Mouse (Mus musculus) urinary bladder, postnatal 14 days (tissue): ENCODE results near the gene Gmnn.
A peak's percentile ranks its signal among the peaks of the same experiment; 100 is the strongest.

ENCODE experiments used
- DNase-seq: peaks from one replicate; pipeline ENCODE4 v3.0.0; 2021; ENCODE audit warnings: low spot score

The Gmnn gene

DNA sequence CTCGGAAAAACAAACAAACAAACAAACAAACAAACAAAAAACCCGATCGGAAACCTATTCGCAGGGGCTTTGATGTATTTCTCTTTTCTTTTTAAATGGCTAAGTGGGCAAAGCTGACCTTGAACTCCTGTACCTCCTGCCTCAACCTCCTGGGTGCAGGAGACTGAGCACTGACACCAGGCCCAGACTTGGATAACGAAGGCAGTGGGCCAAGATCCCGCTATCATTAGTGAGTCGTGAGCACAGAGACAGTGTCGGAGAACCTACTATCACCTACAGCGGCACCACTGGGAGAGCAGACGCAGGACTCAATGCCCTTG, 680 bp downstream of the Gmnn start:
- DNase-seq, result no peak

DNA sequence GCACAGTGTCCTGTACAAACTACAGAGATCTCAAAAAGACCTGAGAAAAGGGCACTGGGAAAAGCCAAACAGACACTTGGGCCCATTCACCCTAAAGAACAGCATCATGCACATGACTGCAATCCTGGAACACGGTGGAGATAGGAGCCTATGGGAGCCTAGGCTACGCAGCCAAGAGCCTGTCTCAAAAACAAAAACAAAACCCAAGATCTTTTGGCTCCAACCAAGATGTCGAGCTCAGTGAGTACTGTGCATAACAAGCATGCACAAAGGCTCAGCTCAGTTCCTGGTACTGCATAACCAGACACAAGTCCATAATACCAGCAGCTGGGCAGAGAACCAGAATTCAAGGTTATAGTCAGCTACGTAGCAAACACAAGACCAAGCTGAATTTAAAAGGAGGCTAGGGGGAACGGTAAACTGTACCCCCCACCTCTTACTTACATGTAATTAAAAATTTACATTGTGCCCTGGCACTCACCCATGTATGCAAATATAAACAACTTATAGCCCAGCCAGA, 1.3 kb downstream of the Gmnn start:
- no peak for DNase-seq

DNA sequence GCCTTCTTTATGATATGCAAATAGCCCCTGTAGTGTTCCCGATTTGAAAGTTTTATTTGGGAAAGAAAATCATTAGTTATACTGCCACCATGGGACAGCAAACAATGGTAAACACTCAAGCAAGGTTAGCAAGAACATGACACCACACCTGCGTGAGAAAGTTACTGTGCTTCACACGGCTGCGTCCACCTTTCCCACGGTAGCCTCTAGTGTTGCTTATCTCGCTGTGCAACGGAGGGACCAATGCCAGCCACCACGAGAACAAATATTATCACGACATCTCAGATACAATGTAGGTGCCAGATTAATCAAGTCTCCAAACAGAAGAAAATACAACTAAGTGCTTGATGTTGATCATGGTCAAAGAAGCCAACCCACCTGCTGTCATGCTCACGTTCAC, 2.3 kb downstream of the Gmnn start:
- DNase-seq, result no peak

DNA sequence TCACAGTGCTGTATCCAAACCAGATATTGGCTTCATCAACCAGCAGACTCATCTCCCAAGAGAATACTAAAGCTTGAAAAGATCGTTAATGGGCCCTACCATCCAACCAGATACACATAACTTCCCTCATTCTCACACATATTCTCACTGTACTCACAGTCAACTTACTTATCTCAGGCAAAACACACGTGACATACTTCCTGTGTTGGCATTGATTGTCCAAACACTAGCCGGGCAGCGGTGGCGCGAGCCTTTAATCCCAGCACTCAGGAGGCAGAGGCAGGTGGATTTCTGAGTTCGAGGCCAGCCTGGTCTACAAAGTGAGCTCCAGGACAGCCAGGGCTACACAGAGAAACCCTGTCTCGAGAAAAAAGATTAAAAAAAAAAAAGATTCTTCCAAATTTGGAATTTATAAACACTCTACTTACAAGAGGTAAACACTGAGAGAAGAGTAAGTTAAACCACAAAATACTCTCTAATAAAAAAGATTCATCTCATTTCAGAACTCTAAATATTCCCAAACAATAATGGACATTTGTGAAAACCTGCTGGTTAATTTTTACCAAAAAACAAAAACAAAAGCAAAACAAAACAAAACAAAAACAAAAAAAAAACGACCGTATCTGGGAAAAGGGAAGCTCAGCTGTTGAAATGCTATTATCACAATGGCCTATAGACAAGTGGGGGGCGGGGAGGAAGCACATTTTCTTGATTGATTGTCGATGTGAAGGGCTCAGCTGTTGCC, 3.7 kb downstream of the Gmnn start:
- DNase-seq, result no peak

DNA sequence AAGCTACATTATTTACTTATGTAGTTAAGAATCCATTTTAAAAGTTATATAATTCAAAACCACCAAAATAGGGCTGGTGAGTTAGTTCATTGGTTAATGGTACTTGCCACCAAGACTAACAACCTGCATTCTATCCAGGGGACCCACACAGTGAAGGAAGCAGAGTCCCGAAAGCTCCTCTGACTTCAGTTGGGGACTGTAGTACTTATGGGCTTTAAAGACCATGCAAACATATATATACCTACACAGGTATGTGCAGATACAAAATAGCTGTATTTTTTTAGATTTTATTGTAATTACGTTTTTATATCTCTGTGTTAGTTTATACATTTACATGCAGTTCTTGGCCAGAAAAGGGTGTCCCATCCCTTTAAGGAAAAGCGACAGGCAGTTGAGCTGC, 5.0 kb downstream of the Gmnn start:
- DNase-seq, result no peak

DNA sequence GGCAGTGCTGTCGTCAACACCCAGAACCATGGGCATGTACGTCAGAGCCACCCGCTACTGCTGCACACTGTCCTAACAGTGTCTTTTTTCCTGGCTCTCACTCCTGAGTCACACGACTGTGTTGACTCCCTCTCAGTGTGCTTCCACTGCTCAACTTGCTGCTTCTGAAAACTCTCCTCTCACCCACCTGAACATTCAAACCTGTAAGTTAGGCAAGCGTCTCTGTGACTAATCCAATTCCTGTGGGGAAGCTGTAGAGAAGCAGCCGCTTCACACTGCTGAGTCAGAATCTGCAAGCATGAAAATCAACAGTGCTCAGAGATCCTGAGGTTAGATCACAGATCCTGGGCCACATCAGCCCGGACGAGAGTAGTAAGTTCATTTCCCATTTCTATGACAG, 10.3 kb downstream of the Gmnn start:
- peak; percentile 12 for DNase-seq

DNA sequence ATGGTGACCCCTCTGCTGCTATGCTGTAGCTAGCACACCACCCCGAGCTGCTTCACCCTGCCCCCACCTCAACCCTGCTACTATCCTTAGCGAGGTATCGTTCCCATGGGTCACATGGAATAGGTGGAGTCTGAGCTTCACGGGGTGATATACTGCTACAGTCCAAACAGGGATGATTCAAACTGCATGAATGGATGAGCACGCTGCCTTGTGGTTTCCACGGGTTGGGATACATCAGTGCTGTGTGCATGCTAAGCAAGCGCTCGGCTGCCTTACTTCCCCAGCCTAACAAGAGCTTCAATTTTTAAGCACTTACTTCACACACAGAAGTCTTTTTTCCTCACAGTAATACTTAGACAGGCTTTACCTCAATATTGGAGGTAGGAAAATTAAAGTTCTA, 10.9 kb downstream of the Gmnn start:
- DNase-seq, result no peak

DNA sequence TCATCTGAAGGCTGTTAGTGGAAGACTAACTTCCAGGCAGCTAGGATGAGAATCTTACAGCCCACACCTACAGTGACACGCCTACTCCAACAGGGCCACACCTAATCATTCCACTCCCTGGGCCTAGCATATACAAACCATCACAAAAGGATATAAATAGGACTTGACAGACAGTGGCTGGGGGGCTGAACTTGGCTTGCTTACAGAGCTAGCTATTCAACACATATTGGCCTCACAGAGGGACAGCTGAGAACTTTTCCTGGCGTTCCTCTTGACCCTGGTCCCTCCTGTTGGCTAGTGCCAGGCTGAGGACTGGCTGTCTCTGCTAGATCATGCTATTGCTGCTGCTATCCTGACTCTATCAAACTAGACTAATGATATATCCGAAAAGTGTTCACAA, 13.9 kb downstream of the Gmnn start:
- no peak for DNase-seq

DNA sequence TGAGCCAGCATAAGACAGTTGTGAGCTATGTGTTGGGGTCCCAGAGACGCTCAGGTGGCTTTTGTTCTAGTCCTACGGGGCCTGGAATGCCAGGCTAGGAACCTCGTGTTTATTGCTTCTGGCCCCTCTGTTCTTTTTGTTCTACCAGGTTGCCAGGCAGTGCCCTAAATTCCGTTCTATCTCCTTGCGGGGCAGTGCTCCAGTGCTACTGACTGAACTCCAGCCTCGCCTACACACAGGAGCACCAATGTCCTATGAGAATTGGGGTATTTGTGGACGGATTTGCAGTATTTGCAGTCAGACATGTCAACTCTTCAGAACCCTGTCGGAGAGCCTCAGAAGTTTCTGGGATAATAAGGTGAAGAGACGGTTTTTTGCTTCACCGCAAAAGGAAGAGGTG, 20.7 kb downstream of the Gmnn start, which contains the start of gene Armh2:
Gene Armh2, plus strand, starts transcription at position 205 of the 400 bp plus-strand sequence.
- no peak for DNase-seq

DNA sequence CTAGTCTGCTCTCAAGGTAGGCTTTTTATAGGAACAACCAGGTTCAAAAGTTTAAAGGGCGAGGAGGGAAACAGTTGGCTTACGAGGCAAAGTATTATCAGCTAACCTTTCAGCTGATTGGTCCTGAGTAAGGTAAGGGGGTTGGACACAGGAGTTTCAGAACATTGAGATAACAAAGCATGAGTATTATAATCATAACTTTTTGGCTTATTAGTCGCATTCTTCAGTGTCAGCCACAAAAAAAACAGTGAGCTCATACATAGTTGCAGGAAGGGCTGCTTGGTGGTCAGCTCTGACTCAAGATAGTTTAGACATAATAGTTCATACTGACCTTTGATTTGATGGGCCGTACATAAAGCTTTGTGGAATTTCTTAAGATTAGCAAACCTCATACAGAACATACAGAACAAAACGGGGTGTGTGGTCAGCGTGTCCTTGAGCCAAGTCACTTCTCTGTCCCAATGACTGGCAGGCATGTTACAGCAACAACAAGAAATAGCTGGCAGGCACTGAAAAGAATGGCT, 26.1 kb downstream of the Gmnn start:
- DNase-seq, result no peak

DNA sequence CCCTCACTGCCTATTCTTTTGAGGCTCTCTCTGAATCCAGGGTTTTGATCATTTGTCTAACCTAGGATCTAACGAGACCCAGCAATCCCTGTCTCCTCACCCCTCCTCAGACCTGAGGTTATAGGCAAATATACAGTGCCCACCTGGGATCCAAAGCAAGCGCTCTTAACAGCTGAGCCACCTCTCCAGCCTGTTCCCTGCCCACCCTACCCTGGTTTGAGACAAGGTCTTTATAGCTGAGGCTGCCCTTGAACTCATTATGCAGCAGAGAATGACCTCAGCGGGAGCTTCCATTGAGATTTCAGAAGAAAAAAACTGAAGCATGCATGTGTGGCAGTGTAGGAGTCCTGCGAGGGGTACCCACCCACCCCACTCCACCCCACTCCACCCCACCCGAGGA, 27.2 kb downstream of the Gmnn start:
- DNase-seq, result no peak

DNA sequence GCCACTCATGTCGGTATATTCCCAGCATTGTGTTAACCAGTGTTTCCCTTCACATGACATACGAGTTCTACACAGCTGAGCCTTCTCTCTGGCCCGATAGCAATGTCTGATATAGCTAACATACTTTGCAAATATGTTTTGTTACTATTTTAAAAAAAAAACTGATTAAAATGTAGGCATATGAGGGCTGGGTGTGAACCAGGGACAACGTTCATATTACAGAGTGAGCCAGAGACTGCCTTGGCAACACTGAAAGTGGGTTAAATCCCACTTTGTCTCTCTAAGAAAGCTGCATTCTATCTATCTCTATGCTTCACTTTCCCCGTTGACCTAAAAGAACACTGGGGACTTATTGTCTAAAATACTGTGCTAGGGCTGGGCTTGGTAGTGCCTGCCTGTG, 32.6 kb downstream of the Gmnn start:
- no peak for DNase-seq

DNA sequence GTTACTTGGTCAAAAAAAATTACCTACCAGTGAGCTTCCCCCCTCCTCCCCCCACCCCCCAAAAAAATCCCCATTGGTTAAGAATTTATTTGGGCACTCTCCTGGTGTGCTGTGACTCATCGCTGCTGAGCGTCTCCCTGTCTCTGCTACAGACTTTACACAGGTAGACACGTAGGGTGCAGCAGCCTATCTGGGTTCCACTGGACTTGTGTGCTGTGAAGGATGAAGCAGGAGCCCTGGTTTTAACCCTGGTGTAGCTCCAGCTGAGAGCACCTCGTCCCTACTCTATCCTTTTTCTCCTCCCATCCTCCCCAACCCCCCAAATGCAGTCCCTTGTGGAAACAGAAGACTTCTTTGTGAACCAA, 37.3 kb downstream of the Gmnn start:
- no peak for DNase-seq

DNA sequence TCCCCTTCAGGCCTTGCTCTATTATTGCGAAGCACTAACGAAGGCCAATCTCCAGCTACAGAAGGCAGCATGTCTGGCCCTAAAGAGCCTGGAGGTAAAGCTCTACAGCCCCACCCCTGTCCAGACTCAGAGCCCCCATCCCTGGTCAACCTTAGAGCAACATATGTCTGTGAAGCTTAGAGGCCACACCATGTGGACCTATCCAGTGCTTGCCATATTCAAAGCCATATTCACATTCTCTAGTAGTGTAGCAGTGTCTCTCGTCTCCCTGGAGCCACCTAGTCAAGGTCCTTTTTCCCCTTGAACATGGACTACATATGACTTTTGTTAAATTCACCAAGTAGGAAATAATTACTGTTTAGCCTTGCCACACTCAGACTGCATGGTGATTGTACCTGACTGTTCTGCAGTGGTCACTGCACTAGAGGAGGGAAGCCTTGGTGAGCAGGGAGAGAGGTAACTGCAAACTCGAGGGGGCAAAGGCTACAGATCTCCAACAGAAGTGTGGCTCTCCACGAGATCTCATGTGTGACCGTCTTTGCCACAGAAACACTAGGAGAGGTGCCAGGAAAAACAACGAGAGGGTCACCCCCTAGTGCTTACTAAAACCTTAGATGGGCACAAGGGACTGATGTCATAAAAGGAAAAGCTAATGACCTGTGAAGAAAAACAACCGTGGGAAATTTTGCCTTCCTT, 37.9 kb downstream of the Gmnn start:
- DNase-seq, result no peak

DNA sequence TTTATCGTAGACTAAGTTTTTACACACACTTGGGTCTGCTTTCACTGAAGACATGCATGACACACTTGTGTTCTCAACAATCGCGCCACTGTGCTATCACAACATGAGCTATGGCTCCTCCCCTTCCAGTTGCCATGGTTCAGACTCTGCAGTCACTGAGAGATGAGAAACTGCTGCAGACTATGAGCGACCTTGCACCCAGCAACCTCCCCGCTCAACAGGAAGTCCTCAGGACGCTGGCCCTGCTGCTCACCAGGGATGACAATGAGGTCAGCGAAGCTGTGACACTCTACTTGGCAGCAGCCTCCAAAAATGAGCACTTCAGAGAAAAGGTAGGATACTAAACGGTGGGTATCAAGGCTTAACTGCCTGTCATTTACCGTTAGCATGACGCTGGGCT, 40.2 kb downstream of the Gmnn start:
- no peak for DNase-seq

DNA sequence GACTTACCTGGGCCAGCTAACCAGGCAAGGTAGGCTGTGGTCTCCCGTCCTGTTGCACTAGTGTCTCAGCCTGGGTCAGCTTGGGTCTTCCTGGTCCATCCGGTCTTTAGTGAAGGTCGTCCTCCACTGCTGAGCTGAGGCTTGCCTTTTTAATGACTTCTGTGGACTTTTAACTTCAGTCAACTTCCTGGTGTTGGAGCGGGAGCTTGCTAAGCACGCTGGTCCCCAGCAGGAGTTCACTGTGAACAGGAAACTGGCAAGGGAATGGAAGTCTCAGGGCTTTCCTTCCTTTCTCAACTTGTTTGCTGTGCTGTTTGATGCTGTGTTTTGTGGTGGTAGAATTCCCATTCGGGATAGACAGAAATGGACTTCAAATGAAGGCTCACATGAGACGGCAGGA, 44.0 kb downstream of the Gmnn start:
- no peak for DNase-seq

DNA sequence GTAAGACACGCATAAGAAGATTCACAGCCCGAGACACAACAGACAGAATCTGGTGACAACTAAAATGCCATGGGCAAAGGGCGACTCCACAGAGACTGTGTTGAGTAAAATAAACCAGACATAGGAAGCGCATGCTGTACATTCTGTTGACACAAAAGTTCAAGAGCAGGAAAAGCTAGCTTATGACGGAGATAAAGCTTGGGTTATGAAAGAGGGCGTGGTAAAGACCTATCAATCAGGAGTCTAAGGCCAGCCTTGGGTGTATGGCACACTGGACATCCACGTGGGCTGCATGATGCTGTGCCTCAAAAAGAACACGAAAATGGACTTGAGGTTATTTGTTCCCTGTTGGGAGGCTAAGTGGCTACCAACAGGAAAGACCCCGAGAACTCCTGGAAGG, 45.3 kb downstream of the Gmnn start:
- DNase-seq, result no peak

DNA sequence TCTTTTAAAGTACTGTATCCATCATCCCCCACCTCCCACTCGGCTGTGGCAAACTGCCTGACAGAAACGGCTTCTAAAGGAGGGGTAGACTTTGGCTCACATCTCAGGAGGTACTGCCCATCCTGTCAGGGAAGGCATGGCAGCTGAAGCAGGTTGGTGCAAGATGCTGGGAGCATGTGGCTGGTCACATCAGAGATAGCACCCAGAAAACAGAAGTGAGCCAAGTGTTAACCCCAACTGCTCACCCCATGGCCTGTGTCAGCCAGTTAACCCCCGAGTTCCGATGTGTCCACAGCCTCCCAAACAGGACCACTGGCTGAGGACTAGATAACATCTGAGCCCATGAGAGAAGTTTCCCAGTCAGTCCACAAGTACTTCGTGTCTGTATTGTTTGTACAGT, 46.1 kb downstream of the Gmnn start:
- DNase-seq, result no peak

DNA sequence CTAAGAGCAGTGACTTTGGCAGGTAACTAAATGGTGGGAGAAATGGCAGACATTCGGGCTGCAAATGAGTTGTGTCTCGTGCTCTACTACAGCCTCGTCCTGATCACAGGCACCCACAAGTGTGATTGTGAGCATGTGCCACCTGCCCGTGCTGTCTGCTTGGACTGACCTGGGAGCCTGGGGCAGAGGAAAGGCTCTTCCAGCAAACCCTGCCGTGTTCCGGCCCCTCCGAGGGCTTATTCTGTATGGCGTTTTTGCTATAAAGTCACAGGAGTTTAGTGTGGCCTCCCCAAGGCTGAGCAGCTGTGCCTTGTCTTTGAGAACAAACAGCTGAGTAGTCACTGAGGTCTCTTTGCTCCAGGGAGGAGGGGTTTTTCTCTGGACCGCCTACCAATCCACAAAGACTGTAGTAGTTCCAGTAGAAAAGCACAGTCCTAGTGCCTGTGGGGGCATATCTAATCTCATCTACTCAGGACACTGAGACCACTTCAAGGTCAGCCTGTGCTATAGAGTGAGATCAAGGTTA, 47.3 kb downstream of the Gmnn start:
- DNase-seq, result no peak

DNA sequence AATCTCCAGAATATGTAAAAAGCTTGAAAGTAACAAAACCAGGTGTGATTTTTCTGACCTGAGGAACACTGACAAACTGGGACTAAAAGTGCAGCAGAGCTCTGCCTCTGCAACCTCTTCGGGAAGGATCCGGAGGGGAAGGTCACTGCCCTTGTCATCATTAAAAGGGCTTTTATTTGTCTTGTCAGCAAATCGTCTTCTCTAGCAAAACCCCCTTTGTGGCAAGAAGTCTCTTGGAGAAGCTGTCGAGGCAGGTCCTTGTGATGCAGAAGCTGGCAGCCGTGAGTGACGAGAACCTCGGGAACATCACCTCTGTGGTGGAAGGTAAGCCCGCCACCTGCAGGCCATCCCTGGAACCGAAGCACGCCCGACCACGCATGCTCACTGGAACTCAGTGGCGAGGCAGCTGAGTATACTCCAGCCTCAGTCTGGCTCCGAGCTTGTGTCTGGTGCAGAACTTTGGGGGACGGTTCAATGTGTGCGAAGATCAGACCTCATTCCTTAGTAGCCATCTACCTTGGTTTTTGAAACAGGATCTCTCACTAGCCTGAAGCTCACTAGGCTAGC, 48.2 kb downstream of the Gmnn start:
- peak; percentile 91 for DNase-seq

DNA sequence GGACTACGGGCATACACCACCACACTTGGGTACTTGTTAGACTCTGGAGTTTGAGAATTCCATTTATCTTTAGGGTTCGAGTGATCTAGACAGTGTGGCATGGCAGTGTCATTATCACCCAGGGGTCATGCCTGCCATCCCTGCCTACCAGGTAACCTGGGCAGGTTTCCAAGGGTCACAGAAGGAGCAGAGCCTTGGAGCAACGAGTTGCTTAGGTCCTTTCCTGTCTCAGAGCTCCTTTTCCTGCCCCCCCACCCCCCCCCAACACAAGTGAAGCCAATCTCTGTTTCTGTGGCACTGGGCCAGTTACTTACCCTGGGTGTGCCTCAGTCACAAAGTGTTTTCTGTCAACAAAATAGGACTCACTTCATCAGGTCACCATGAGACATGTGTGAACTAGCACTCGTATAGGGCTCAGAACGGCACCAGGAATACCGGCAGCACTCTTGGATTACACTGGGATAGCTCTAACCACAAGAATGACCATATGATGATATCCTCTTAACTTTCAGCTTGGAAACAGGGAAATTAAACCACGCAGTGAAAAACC, 49.1 kb downstream of the Gmnn start:
- no peak for DNase-seq

DNA sequence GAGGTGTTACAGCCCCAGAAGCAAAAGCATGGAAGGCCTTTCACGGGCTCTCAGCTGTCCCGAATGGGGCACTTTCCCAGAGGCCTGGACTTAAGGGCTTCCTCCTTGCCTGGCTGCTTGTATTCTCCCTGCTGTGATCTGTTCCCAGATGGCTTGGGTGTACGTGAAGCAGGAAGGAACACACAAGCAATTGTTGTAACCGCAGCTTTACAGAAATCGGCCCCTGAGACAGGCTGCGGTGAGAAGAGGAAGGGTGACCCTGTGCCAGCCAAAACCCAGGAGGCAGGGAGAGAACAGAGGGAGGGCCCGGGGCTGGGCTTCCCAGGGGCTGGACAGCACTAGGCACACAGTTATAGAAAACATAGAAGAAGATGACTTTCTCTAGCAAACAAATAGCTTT, 50.8 kb downstream of the Gmnn start:
- DNase-seq, result no peak
